Mouse (Mus musculus) MEL (cell line): ENCODE data around the gene Sult2a8.

Source experiments
- EP300 ChIP-seq, 2 experiments: IDR thresholded peaks; 2 replicates each; pipeline ENCODE4 v1.6.1; 2011; ENCODE audit warnings: improper control_type of control experiment in 2 of 2, low read length in 2 of 2, low read depth in 1 of 2, mild to moderate bottlenecking in 1 of 2
- POLR2A ChIP-seq, 2 experiments: IDR thresholded peaks; 2 replicates each; pipeline ENCODE4 v1.6.1; 2011 to 2012; ENCODE audit warnings: low read length in 2 of 2, mild to moderate bottlenecking in 2 of 2, control low read depth in 1 of 2, improper control_type of control experiment in 1 of 2, low read depth in 1 of 2, moderate library complexity in 1 of 2; ENCODE audit not compliant: control insufficient read depth in 1 of 2, insufficient read depth in 1 of 2, poor library complexity in 1 of 2

DNA sequence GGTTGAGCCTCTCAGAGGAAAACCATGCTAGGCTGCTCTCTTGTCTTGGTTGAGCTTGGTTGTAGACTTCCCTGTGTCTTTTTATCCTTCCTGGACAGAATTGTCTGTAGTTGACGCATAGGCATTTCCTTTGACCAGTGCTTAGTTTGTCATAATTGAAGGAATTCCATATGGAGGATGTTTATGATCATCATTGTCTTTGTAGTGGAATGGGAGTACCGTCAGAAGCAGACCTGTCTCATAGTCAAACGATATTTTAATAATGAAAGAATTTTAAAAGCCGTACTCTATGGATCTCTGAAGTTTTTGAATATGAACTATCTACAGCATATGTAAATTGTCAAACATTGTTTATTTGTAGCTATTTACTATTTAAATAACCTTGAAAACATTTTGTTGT lies 47.6 kb upstream of the Sult2a8 start, which contains the start of gene Sult2a7:
- no peak for TF ChIP-seq EP300 (IDR thresholded peaks at IDR 0.05; ENCODE audit: low read depth in 1 of 2, low read length in 2 of 2)
- no peak for TF ChIP-seq POLR2A (IDR thresholded peaks at IDR 0.05; ENCODE audit: control insufficient read depth in 1 of 2, insufficient read depth in 1 of 2, low read depth in 1 of 2, low read length in 2 of 2, poor library complexity in 1 of 2)
